ENCODE assay signal across 8 mouse cellular contexts in genomic region chr4:47473968-47474729, GRCm38 (mm10). TPM values are rescaled to one million over a fixed set of nuclear protein-coding genes. Genes with fewer than 3 reads are reported as not detected.
DNase-seq lines count a peak whose midpoint lies in the region; ATAC-seq and TF ChIP-seq lines count a peak whose summit lies in the region.

Gene Alg2 (minus strand): TSS chr4:47474333.
Gene Sec61b (plus strand): TSS chr4:47474658.

- peak within 1 kb of the TSS; percentile 89 for H3K4me3 ChIP-seq in C2C12 (ENCODE audit: insufficient read depth, poor library complexity, severe bottlenecking)
- H3K4me3 ChIP-seq in erythroblast, embryonic 14.5 days (replicated peaks), result peak within 1 kb of the TSS; percentile 79
- peak within 1 kb of the TSS; percentile 90 for H3K4me3 ChIP-seq in heart, embryonic 11.5 days (ENCODE audit: low read depth, low read length)
- H3K4me3 ChIP-seq in kidney, embryonic 16.5 days (ENCODE audit: low read length), result peak within 1 kb of the TSS; percentile 88
- H3K4me3 ChIP-seq in liver, adult 2 months (ENCODE audit: insufficient read depth, low read depth, low read length), result peak within 1 kb of the TSS; percentile 94
- H3K4me3 ChIP-seq in myocyte, result peak within 1 kb of the TSS; percentile 88

- peak; percentile 79; the same call in 1 of the 2 replicates for TF ChIP-seq POLR2A in brain, embryonic 14.5 days (IDR thresholded peaks at IDR 0.05; ENCODE audit: borderline replicate concordance, extremely low read depth, insufficient read depth, insufficient read length, poor library complexity, severe bottlenecking)
- peak; percentile 69; the same call in 1 of the 2 replicates for TF ChIP-seq POLR2A in liver, adult 2 months (IDR thresholded peaks at IDR 0.05; ENCODE audit: extremely low read depth, insufficient read depth, low read length)
- TF ChIP-seq POLR2A in myocyte (IDR thresholded peaks at IDR 0.05; ENCODE audit: insufficient read length, low read depth), result peak; percentile 69

- H3K4me2 ChIP-seq in heart, embryonic 11.5 days, result peak within 1 kb of the TSS; percentile 88
- H3K4me2 ChIP-seq in kidney, embryonic 16.5 days (replicated peaks; ENCODE audit: low read depth, low read length), result peak within 1 kb of the TSS; percentile 69
- H3K4me2 ChIP-seq in myocyte (ENCODE audit: low read depth), result peak within 1 kb of the TSS; percentile 95

- peak within 1 kb of the TSS; percentile 88 for H3ac ChIP-seq in C2C12 (ENCODE audit: control insufficient read depth, insufficient read length, low read depth)
- peak within 1 kb of the TSS; percentile 76 for H3ac ChIP-seq in myocyte (ENCODE audit: control insufficient read depth, insufficient read length)

- WGBS in heart, embryonic 11.5 days (ENCODE audit: insufficient replicate concordance), result under 1% methylated on average over 58 of the region's 58 CpGs
- under 1% methylated on average over 56 of the region's 58 CpGs for WGBS in kidney, embryonic 16.5 days
- under 1% methylated on average over 58 of the region's 58 CpGs for WGBS in liver, adult 2 months

- H3K27ac ChIP-seq in heart, embryonic 11.5 days (ENCODE audit: low read depth, low read length), result peak within 1 kb of the TSS; percentile 95
- peak within 1 kb of the TSS; percentile 96 for H3K27ac ChIP-seq in kidney, embryonic 16.5 days (ENCODE audit: low read length)
- H3K27ac ChIP-seq in liver, adult 2 months (replicated peaks; ENCODE audit: insufficient read depth, low read depth, low read length), result peak within 1 kb of the TSS; percentile 68

- H3K9ac ChIP-seq in heart, embryonic 11.5 days (ENCODE audit: low read depth, low read length), result peak within 1 kb of the TSS; percentile 88
- H3K9ac ChIP-seq in kidney, embryonic 16.5 days (replicated peaks; ENCODE audit: low read length), result peak within 1 kb of the TSS; percentile 90
- peak within 1 kb of the TSS; percentile 91 for H3K9ac ChIP-seq in liver, adult 2 months (ENCODE audit: low read depth, low read length)

- peak; percentile 94 for ATAC-seq in heart, embryonic 11.5 days (replicated peaks; ENCODE audit: insufficient number of reproducible peaks, low FRiP score, low TSS enrichment)
- ATAC-seq in kidney, embryonic 16.5 days (ENCODE audit: low FRiP score, low TSS enrichment), result peak; percentile 98

- TF ChIP-seq CTCF in C2C12 (IDR thresholded peaks at IDR 0.05; ENCODE audit: control insufficient read depth, insufficient read depth, insufficient read length), result no peak
- TF ChIP-seq CTCF in brain, embryonic 14.5 days (IDR thresholded peaks at IDR 0.05; ENCODE audit: borderline replicate concordance, extremely low read depth, insufficient read depth, insufficient read length), result no peak
- no peak for TF ChIP-seq CTCF in liver, adult 2 months (IDR thresholded peaks at IDR 0.05; ENCODE audit: low read depth, low read length)

- H3K36me3 ChIP-seq in C2C12 (ENCODE audit: control insufficient read depth, insufficient read depth), result peaks cover 64% of the 10 kb centered on the region
- peaks cover 64% of the 10 kb centered on the region for H3K36me3 ChIP-seq in erythroblast, embryonic 14.5 days (ENCODE audit: control insufficient read depth)
- peaks cover 35% of the 10 kb centered on the region for H3K36me3 ChIP-seq in heart, embryonic 11.5 days (ENCODE audit: control insufficient read depth, insufficient read depth, low read length)
- peaks cover 53% of the 10 kb centered on the region for H3K36me3 ChIP-seq in kidney, embryonic 16.5 days (ENCODE audit: insufficient read depth, low read length)
- peaks cover 34% of the 10 kb centered on the region for H3K36me3 ChIP-seq in liver, adult 2 months (ENCODE audit: control insufficient read depth, insufficient read depth, low read length)
- H3K36me3 ChIP-seq in myocyte (ENCODE audit: control insufficient read depth, insufficient read depth), result peaks cover 30% of the 10 kb centered on the region
- H3K36me3 ChIP-seq in splenic B cell, adult 2 months (ENCODE audit: control insufficient read depth, insufficient read depth, low read length, poor library complexity, severe bottlenecking), result peaks cover 8% of the 10 kb centered on the region

- peaks cover 31% of the 10 kb centered on the region for H3K4me1 ChIP-seq in erythroblast, embryonic 14.5 days (ENCODE audit: control insufficient read depth)
- peaks cover 9% of the 10 kb centered on the region for H3K4me1 ChIP-seq in heart, embryonic 11.5 days (ENCODE audit: control insufficient read depth, insufficient read depth, low read length)
- H3K4me1 ChIP-seq in kidney, embryonic 16.5 days (ENCODE audit: insufficient read depth, low read length), result peaks cover 24% of the 10 kb centered on the region
- H3K4me1 ChIP-seq in liver, adult 2 months (ENCODE audit: control insufficient read depth, insufficient read depth, low read length), result peaks cover 5% of the 10 kb centered on the region

- H3K27me3 ChIP-seq in C2C12 (ENCODE audit: control insufficient read depth, insufficient read depth, insufficient read length), result no peaks in the 10 kb centered on the region
- H3K27me3 ChIP-seq in erythroblast, embryonic 14.5 days (ENCODE audit: control insufficient read depth), result no peaks in the 10 kb centered on the region
- H3K27me3 ChIP-seq in heart, embryonic 11.5 days (ENCODE audit: control insufficient read depth, insufficient read depth, low read length), result no peaks in the 10 kb centered on the region
- H3K27me3 ChIP-seq in kidney, embryonic 16.5 days (ENCODE audit: insufficient read depth, low read length), result no peaks in the 10 kb centered on the region
- no peaks in the 10 kb centered on the region for H3K27me3 ChIP-seq in liver, adult 2 months (ENCODE audit: control insufficient read depth, insufficient read depth, low read length)
- H3K27me3 ChIP-seq in myocyte (ENCODE audit: control insufficient read depth, insufficient read depth, insufficient read length), result no peaks in the 10 kb centered on the region
- no peaks in the 10 kb centered on the region for H3K27me3 ChIP-seq in splenic B cell, adult 2 months (ENCODE audit: control insufficient read depth, insufficient read depth, low read length, poor library complexity, severe bottlenecking)

- peaks cover 74% of the 10 kb centered on the region for H3K79me2 ChIP-seq in C2C12 (ENCODE audit: control insufficient read depth, insufficient read depth)
- H3K79me2 ChIP-seq in liver, adult 2 months (ENCODE audit: control insufficient read depth, insufficient read depth, low read length), result peaks cover 11% of the 10 kb centered on the region; the same call in 1 of the 2 replicates
- H3K79me2 ChIP-seq in myocyte (ENCODE audit: control insufficient read depth, insufficient read depth), result peaks cover 38% of the 10 kb centered on the region

- peaks cover 40% of the 10 kb centered on the region for H3K79me3 ChIP-seq in C2C12 (ENCODE audit: low read depth)

- peaks cover 5% of the 10 kb centered on the region for H3K9me3 ChIP-seq in erythroblast, embryonic 14.5 days (ENCODE audit: control insufficient read depth, low read length)
- H3K9me3 ChIP-seq in heart, embryonic 11.5 days (replicated peaks; ENCODE audit: control insufficient read depth, low read length), result no peaks in the 10 kb centered on the region
- peaks cover 7% of the 10 kb centered on the region; the same call in 1 of the 2 replicates for H3K9me3 ChIP-seq in kidney, embryonic 16.5 days (ENCODE audit: low read length)

- peak; percentile 100 for DNase-seq in brain, embryonic 14.5 days (ENCODE audit: low read depth)
- DNase-seq in liver, adult 2 months (ENCODE audit: extremely low read depth, low read depth, low spot score), result peak; percentile 94
- peak; percentile 99 for DNase-seq in splenic B cell, adult 2 months (ENCODE audit: low read depth, low spot score)

TF ChIP-seq in C2C12, 6 proteins besides CTCF, POLR2A, EP300 and RAD21:
- TF ChIP-seq MAX (IDR thresholded peaks at IDR 0.05), result peak; percentile 99
- TF ChIP-seq MYOD1 (IDR thresholded peaks at IDR 0.05; ENCODE audit: control insufficient read depth, insufficient read length, low read depth), result no peak

TF ChIP-seq in myocyte, 11 proteins besides CTCF, POLR2A, EP300 and RAD21:
- TF ChIP-seq REST (IDR thresholded peaks at IDR 0.05; ENCODE audit: insufficient read depth, insufficient read length) (peak; percentile 15), SRF (IDR thresholded peaks at IDR 0.05; ENCODE audit: control insufficient read depth, insufficient read length, low read depth) (peak; percentile 15), TCF12 (IDR thresholded peaks at IDR 0.05; ENCODE audit: insufficient read depth, poor library complexity, severe bottlenecking) (no peak), POLR2AphosphoS2 (IDR thresholded peaks at IDR 0.05; ENCODE audit: insufficient read length, low read depth) (peak; percentile 89), MAX (IDR thresholded peaks at IDR 0.05; ENCODE audit: low read depth) (peak; percentile 99)
TF ChIP-seq in myocyte: peak in this region for 4.

RNA-seq across cellular contexts. Expression of gene Alg2, which starts in this region (rescaled TPM):
- 14.3 TPM for polyA plus RNA-seq in C2C12 (2012; fragmentation: generic; extraction: Trizol)
- 109 and 179 TPM in 2 replicates for polyA plus RNA-seq in brain, embryonic 14.5 days (2012; rRNA removed)
- 0.12 and 0.22 TPM in 2 replicates for polyA plus RNA-seq in erythroblast, embryonic 14.5 days (2012)
- 34.6 and 37.7 TPM in 2 replicates for polyA plus RNA-seq in heart, embryonic 11.5 days (2014; fragmentation: Nextera tagmentation; extraction: Ambion mirVana)
- 72.9 and 74.1 TPM in 2 replicates for polyA plus RNA-seq in kidney, embryonic 16.5 days (2015; fragmentation: Nextera tagmentation; extraction: Ambion mirVana)
- total RNA-seq in liver, adult 2 months (2014; rRNA removed), result 3.7 and 4.9 TPM in 2 replicates
- polyA plus RNA-seq in liver, adult 2 months (2012; rRNA removed), result 13.9 and 17.4 TPM in 2 replicates
- polyA plus RNA-seq in myocyte (2012; fragmentation: generic; extraction: Trizol), result 22.7 TPM

RNA-seq across cellular contexts. Expression of gene Sec61b, which starts in this region (rescaled TPM):
- 437 TPM for polyA plus RNA-seq in C2C12 (2012; fragmentation: generic; extraction: Trizol)
- 209 and 298 TPM in 2 replicates for polyA plus RNA-seq in brain, embryonic 14.5 days (2012; rRNA removed)
- 16.4 and 22.0 TPM in 2 replicates for polyA plus RNA-seq in erythroblast, embryonic 14.5 days (2012)
- polyA plus RNA-seq in heart, embryonic 11.5 days (2014; fragmentation: Nextera tagmentation; extraction: Ambion mirVana), result 201 and 211 TPM in 2 replicates
- polyA plus RNA-seq in kidney, embryonic 16.5 days (2015; fragmentation: Nextera tagmentation; extraction: Ambion mirVana), result 372 and 388 TPM in 2 replicates
- total RNA-seq in liver, adult 2 months (2014; rRNA removed), result 217 and 234 TPM in 2 replicates
- 281 and 303 TPM in 2 replicates for polyA plus RNA-seq in liver, adult 2 months (2012; rRNA removed)
- polyA plus RNA-seq in myocyte (2012; fragmentation: generic; extraction: Trizol), result 237 TPM

Comparison
In these comparisons a context has a peak if more than half of its experiments do, and no peak if none do; other contexts are left out.
1. Peak in every context shown above with its lines: DNase-seq, ATAC-seq, H3K4me3 ChIP-seq and H3K27ac ChIP-seq.
2. RNA of gene Alg2 (polyA plus RNA-seq): 109 to 179 TPM in brain, embryonic 14.5 days, 72.9 to 74.1 TPM in kidney, embryonic 16.5 days, 34.6 to 37.7 TPM in heart, embryonic 11.5 days, 22.7 TPM in myocyte (single experiment), 13.9 to 17.4 TPM in liver, adult 2 months and 14.3 TPM in C2C12 (single experiment); 0.12 to 0.22 TPM in erythroblast, embryonic 14.5 days; every median in the first group is over 10 times any median in the second.